In genomic region chr17:46876371-46876950, GRCm38 (mm10) we compare ENCODE assay signal across 13 mouse cellular contexts. TPM values are rescaled to one million over a fixed set of nuclear protein-coding genes. Genes with fewer than 3 reads are reported as not detected.
DNase-seq lines count a peak whose midpoint lies in the region; ATAC-seq lines count a peak whose summit lies in the region.
"Had no signal": no experiment of that assay in that cellular context is flagged by ENCODE, and none has a peak within 500 bp of the region (broad histone marks: within the 10 kb centered on the region; RNA-seq: fewer than 3 reads in every experiment).

No protein-coding gene starts in this region.

- intact Hi-C loops in gastrocnemius, postnatal 36 days (cut with DNase I) = no loop called here

- H3K4me2 ChIP-seq in intestine, embryonic 14.5 days (ENCODE audit: low read length) = no peak overlapping the region
- no peak overlapping the region for H3K4me2 ChIP-seq in limb, embryonic 12.5 days
- H3K4me2 ChIP-seq: neural tube, embryonic 15.5 days had no signal

- DNase-seq in 3134 (ENCODE audit: extremely low read depth, insufficient read length, low spot score) (peak; percentile 64), 3T3-L1 (ENCODE audit: low read depth, low spot score) (peak; percentile 94)
- peak; percentile 61 for DNase-seq in intestine, embryonic 14.5 days (ENCODE audit: low spot score)
- DNase-seq in forebrain, embryonic 10.5 days (ENCODE audit: extremely low spot score, low spot score) = no peak
- no peak for DNase-seq in neural tube, embryonic 10.5 days (ENCODE audit: extremely low spot score, low spot score)
- no peak for DNase-seq in gastrocnemius, postnatal 36 days

- peak overlapping the region; percentile 39; the same call in 1 of the 2 replicates for H3K27ac ChIP-seq in intestine, embryonic 14.5 days (ENCODE audit: low read depth)
- peak overlapping the region; percentile 54 for H3K27ac ChIP-seq in limb, embryonic 12.5 days
- H3K27ac ChIP-seq in forebrain, embryonic 10.5 days = no peak overlapping the region
- H3K27ac ChIP-seq: neural tube, embryonic 15.5 days had no signal

- H3K9me3 ChIP-seq in intestine, embryonic 14.5 days (ENCODE audit: control insufficient read depth, low read length) = no peaks in the 10 kb centered on the region
- peaks cover 5% of the 10 kb centered on the region; the same call in 1 of the 2 replicates for H3K9me3 ChIP-seq in limb, embryonic 12.5 days
- H3K9me3 ChIP-seq in forebrain, embryonic 10.5 days = no peaks in the 10 kb centered on the region
- H3K9me3 ChIP-seq: neural tube, embryonic 15.5 days had no signal

- no peak for ATAC-seq in intestine, embryonic 14.5 days (replicated peaks; ENCODE audit: low FRiP score, low TSS enrichment, low read depth)
- no peak for ATAC-seq in limb, embryonic 12.5 days (ENCODE audit: insufficient number of reproducible peaks, insufficient read depth, low FRiP score, low TSS enrichment, low read depth)
- ATAC-seq: Patski had no signal

- H3K27me3 ChIP-seq in intestine, embryonic 14.5 days (replicated peaks; ENCODE audit: control insufficient read depth, insufficient read depth, low read length) = no peaks in the 10 kb centered on the region
- H3K27me3 ChIP-seq in limb, embryonic 12.5 days = no peaks in the 10 kb centered on the region
- no peaks in the 10 kb centered on the region for H3K27me3 ChIP-seq in forebrain, embryonic 10.5 days (ENCODE audit: poor library complexity, severe bottlenecking)
- H3K27me3 ChIP-seq: neural tube, embryonic 15.5 days; Patski had no signal

- H3K9ac ChIP-seq in intestine, embryonic 14.5 days (ENCODE audit: low read length) = no peak overlapping the region
- no peak overlapping the region for H3K9ac ChIP-seq in limb, embryonic 12.5 days (replicated peaks)
- H3K9ac ChIP-seq: neural tube, embryonic 15.5 days had no signal

- H3K4me1 ChIP-seq in intestine, embryonic 14.5 days (replicated peaks; ENCODE audit: control insufficient read depth, insufficient read depth, low read length) = peaks cover 14% of the 10 kb centered on the region
- peaks cover 7% of the 10 kb centered on the region; the same call in 1 of the 2 replicates for H3K4me1 ChIP-seq in limb, embryonic 12.5 days (replicated peaks)
- H3K4me1 ChIP-seq in forebrain, embryonic 10.5 days = peaks cover 26% of the 10 kb centered on the region

- H3K4me3 ChIP-seq in intestine, embryonic 14.5 days (ENCODE audit: low read depth, low read length) = no peak overlapping the region
- no peak overlapping the region for H3K4me3 ChIP-seq in limb, embryonic 12.5 days (replicated peaks)
- no peak overlapping the region for H3K4me3 ChIP-seq in forebrain, embryonic 10.5 days
- H3K4me3 ChIP-seq: neural tube, embryonic 15.5 days had no signal

- WGBS in intestine, embryonic 14.5 days = 46% methylated on average over 8 of the region's 8 CpGs
- 43% methylated on average over 8 of the region's 8 CpGs for WGBS in limb, embryonic 12.5 days
- 82% methylated on average over 8 of the region's 8 CpGs for WGBS in forebrain, embryonic 10.5 days

- H3K36me3 ChIP-seq in intestine, embryonic 14.5 days (ENCODE audit: control insufficient read depth, insufficient read depth, low read length) = no peaks in the 10 kb centered on the region
- H3K36me3 ChIP-seq in limb, embryonic 12.5 days = no peaks in the 10 kb centered on the region
- H3K36me3 ChIP-seq in forebrain, embryonic 10.5 days (replicated peaks) = no peaks in the 10 kb centered on the region
- H3K36me3 ChIP-seq: neural tube, embryonic 15.5 days had no signal

RNA-seq across cellular contexts. Expression of gene Tbcc, which starts 14.0 kb away (rescaled TPM):
- 50.5 and 54.8 TPM in 2 replicates for polyA plus RNA-seq in intestine, embryonic 14.5 days (2014; fragmentation: Nextera tagmentation; extraction: Ambion mirVana)
- 71.7 and 78.7 TPM in 2 replicates for polyA plus RNA-seq in limb, embryonic 12.5 days (2016; fragmentation: Nextera tagmentation; extraction: Ambion mirVana)
- 43.1 and 48.4 TPM in 2 replicates for polyA plus RNA-seq in forebrain, embryonic 10.5 days (2016; fragmentation: Nextera tagmentation; extraction: Ambion mirVana)
- 1 to 10 TPM; 7.4 to 8.5 TPM for total RNA-seq in gastrocnemius, postnatal 36 days (2021)

RNA-seq across cellular contexts. Expression of gene Bicral, which starts 18.2 kb away (rescaled TPM):
- polyA plus RNA-seq in intestine, embryonic 14.5 days (2014; fragmentation: Nextera tagmentation; extraction: Ambion mirVana) = 5.5 and 6.6 TPM in 2 replicates
- 4.4 and 4.8 TPM in 2 replicates for polyA plus RNA-seq in limb, embryonic 12.5 days (2016; fragmentation: Nextera tagmentation; extraction: Ambion mirVana)
- 2.9 and 4.1 TPM in 2 replicates for polyA plus RNA-seq in forebrain, embryonic 10.5 days (2016; fragmentation: Nextera tagmentation; extraction: Ambion mirVana)
- total RNA-seq in gastrocnemius, postnatal 36 days (2021) = 10 to 100 TPM in 1 of 2 experiments, 1 to 10 TPM in 1; 8.2 to 12.1 TPM

RNA-seq across cellular contexts. Expression of gene Prph2, which starts 33.8 kb away (rescaled TPM):
- polyA plus RNA-seq in intestine, embryonic 14.5 days (2014; fragmentation: Nextera tagmentation; extraction: Ambion mirVana) = not detected in 2 replicates
- polyA plus RNA-seq in limb, embryonic 12.5 days (2016; fragmentation: Nextera tagmentation; extraction: Ambion mirVana) = not detected in 2 replicates
- polyA plus RNA-seq in forebrain, embryonic 10.5 days (2016; fragmentation: Nextera tagmentation; extraction: Ambion mirVana) = not detected in 2 replicates
- not detected for total RNA-seq in gastrocnemius, postnatal 36 days (2021)
- total RNA-seq: hematopoietic stem cell, adult 5-6 weeks; left cerebral cortex, adult 18-20 months had no signal
- polyA plus RNA-seq: embryonic facial prominence, embryonic 14.5 days; neural tube, embryonic 15.5 days; Patski; spleen, adult 2 months had no signal

Comparison
In these comparisons a context has a peak if more than half of its experiments do, and no peak if none do; other contexts are left out.
1. DNase-seq: peak in 3134 (single experiment), 3T3-L1 (single experiment) and intestine, embryonic 14.5 days (single experiment); none in forebrain, embryonic 10.5 days (single experiment), neural tube, embryonic 10.5 days (single experiment) and gastrocnemius, postnatal 36 days (0 of 2).